In genomic region chr8:26630544-26630943, GRCm38 (mm10) we compare ENCODE assay signal across 24 mouse cellular contexts.
"Had no signal": no experiment of that assay in that cellular context is flagged by ENCODE, and none has a peak within 500 bp of the region (broad histone marks: within the 10 kb centered on the region; RNA-seq: fewer than 3 reads in every experiment).

No protein-coding gene starts in this region.

- H3K27me3 ChIP-seq: liver, embryonic 15.5 days; midbrain, embryonic 12.5 days; midbrain, embryonic 15.5 days had no signal

- ATAC-seq: intestine, postnatal 0 days; liver, embryonic 12.5 days; midbrain, embryonic 15.5 days had no signal

- H3K36me3 ChIP-seq: limb, embryonic 12.5 days; limb, embryonic 15.5 days; liver, embryonic 12.5 days; liver, embryonic 15.5 days; lung, embryonic 15.5 days; midbrain, embryonic 12.5 days; midbrain, embryonic 15.5 days had no signal

- DNase-seq: kidney, adult 2 months; kidney, postnatal 25 days; layer of hippocampus, adult 9-11 months; lung, adult 18-20 months; lung, postnatal 10 days; lung, postnatal 36 days; right cerebral cortex, adult 18-20 months; right cerebral cortex, postnatal 14 days; right cerebral cortex, postnatal 4 days; thymus, adult 2 months; thymus, postnatal 14 days; thymus, postnatal 4 days had no signal

- H3K27ac ChIP-seq: kidney, postnatal 0 days; layer of hippocampus, adult 2 months; left cerebral cortex, adult 2 months; limb, embryonic 12.5 days; limb, embryonic 15.5 days; liver, embryonic 12.5 days; liver, embryonic 15.5 days; lung, embryonic 15.5 days; midbrain, embryonic 12.5 days; midbrain, embryonic 15.5 days; stomach, postnatal 0 days had no signal

- H3K9ac ChIP-seq: limb, embryonic 12.5 days; limb, embryonic 15.5 days; liver, embryonic 12.5 days; liver, embryonic 15.5 days; lung, embryonic 15.5 days; midbrain, embryonic 12.5 days; midbrain, embryonic 15.5 days had no signal

- H3K4me3 ChIP-seq: layer of hippocampus, adult 2 months; left cerebral cortex, adult 2 months; limb, embryonic 12.5 days; limb, embryonic 15.5 days; liver, embryonic 12.5 days; liver, embryonic 15.5 days; lung, embryonic 15.5 days; midbrain, embryonic 12.5 days; midbrain, embryonic 15.5 days had no signal

- H3K4me2 ChIP-seq: limb, embryonic 12.5 days; limb, embryonic 15.5 days; liver, embryonic 12.5 days; liver, embryonic 15.5 days; lung, embryonic 15.5 days; midbrain, embryonic 12.5 days; midbrain, embryonic 15.5 days had no signal

- H3K4me1 ChIP-seq: liver, embryonic 12.5 days; liver, embryonic 15.5 days had no signal

- H3K9me3 ChIP-seq: limb, embryonic 12.5 days; limb, embryonic 15.5 days; liver, embryonic 12.5 days; liver, embryonic 15.5 days; lung, embryonic 15.5 days; midbrain, embryonic 12.5 days; midbrain, embryonic 15.5 days had no signal
